Mouse (Mus musculus) embryonic facial prominence, embryonic 14.5 days (tissue): ENCODE measurements around the gene Flt3l. TPM values are rescaled to one million over a fixed set of nuclear protein-coding genes. Genes with fewer than 3 reads are reported as not detected.

Experiments used
- ATAC-seq: fragments of 200-750 bp; cut with Nextera tagmentation; 2 replicates; pipeline ENCODE4 v1.8.0; 2017; ENCODE audit warnings: low read depth, moderate number of reproducible peaks, moderate TSS enrichment
- DNase-seq: peaks from one replicate; pipeline ENCODE4 v3.0.0-alpha.2; 2015; ENCODE audit warnings: low spot score
- H3K27ac ChIP-seq: fragments of 300-500 bp; sonication (generic); replicated peaks from 2 replicates; pipeline ENCODE4 v1.5.1; 2014; ENCODE audit warnings: low read depth, mild to moderate bottlenecking, low read length, moderate library complexity
- H3K27me3 ChIP-seq: fragments of 300-500 bp; sonication (generic); replicated peaks from 2 replicates; pipeline ENCODE4 v1.6.1; 2014; ENCODE audit warnings: low read length; ENCODE audit not compliant: control insufficient read depth, insufficient read depth
- H3K36me3 ChIP-seq: fragments of 300-500 bp; sonication (generic); 2 replicates; pipeline ENCODE4 v1.6.1; 2014; ENCODE audit warnings: low read length, mixed read lengths; ENCODE audit not compliant: control insufficient read depth, insufficient read depth
- H3K4me1 ChIP-seq: fragments of 300-500 bp; sonication (generic); 2 replicates; pipeline ENCODE4 v1.6.1; 2014; ENCODE audit warnings: antibody characterized with exemption, low read length; ENCODE audit not compliant: control insufficient read depth, insufficient read depth
- H3K4me2 ChIP-seq: fragments of 300-500 bp; sonication (generic); 2 replicates; pipeline ENCODE4 v1.6.1; 2014; ENCODE audit warnings: low read depth, mild to moderate bottlenecking, low read length, moderate library complexity, mixed read lengths
- H3K4me3 ChIP-seq: fragments of 300-500 bp; sonication (generic); 2 replicates; pipeline ENCODE4 v1.5.1; 2014; ENCODE audit warnings: low read depth, mild to moderate bottlenecking, low read length
- H3K9ac ChIP-seq: fragments of 300-500 bp; sonication (generic); 2 replicates; pipeline ENCODE4 v1.6.1; 2014; ENCODE audit warnings: low read depth, mild to moderate bottlenecking, low read length, moderate library complexity, mixed read lengths
- H3K9me3 ChIP-seq: fragments of 300-500 bp; sonication (generic); 2 replicates; pipeline ENCODE4 v1.6.1; 2016; ENCODE audit warnings: low read length; ENCODE audit not compliant: control insufficient read depth
- WGBS: fragments of 180-500 bp; shearing (Covaris S2); extraction: QIAGEN DNeasy Blood & Tissue Kit; methylation state at CpG from one replicate; pipeline ENCODE4 v1.1.7; 2014; 5-methylcytosine and 5-hydroxymethylcytosine counted together
- microRNA counts: library from miRNA; unstranded; fragments of <30 nt; microRNA quantifications from one replicate; lab custom pipeline; 2017
- microRNA-seq: library from miRNA; unstranded; fragments of <30 nt; microRNA quantifications from one replicate; pipeline ENCODE4, GENCODE M21; 2016; ENCODE audit warnings: borderline number of aligned reads
- polyA plus RNA-seq: library from polyadenylated mRNA; unstranded; fragments of >200 nt; fragmentation: Nextera tagmentation; extraction: Ambion mirVana; gene quantifications from 2 replicates; pipeline ENCODE4 v1.2.1, GENCODE M21; 2014

The Flt3l gene
- polyA plus RNA-seq, 1 experiment from 2014 or later = 2.3 TPM

- no peak overlapping the region for H3K27ac ChIP-seq
- peaks cover 61% of the 10 kb centered on the region for H3K36me3 ChIP-seq
- peak; percentile 46 for ATAC-seq
- H3K27me3 ChIP-seq = no peaks in the 10 kb centered on the region
- no peak overlapping the region for H3K9ac ChIP-seq
- H3K4me3 ChIP-seq = no peak overlapping the region
- H3K4me2 ChIP-seq = no peak overlapping the region
- no peaks in the 10 kb centered on the region for H3K9me3 ChIP-seq
- 2% methylated on average over 10 of the region's 10 CpGs for WGBS
- peaks cover 4% of the 10 kb centered on the region; the same call in 1 of the 2 replicates for H3K4me1 ChIP-seq
- peak; percentile 92 for DNase-seq
Observed at GRCm38 (mm10) chr7:45079856-45080255, 56.4 kb downstream of the Flt3l start.

MicroRNAs encoded within 50 kb of the gene (microRNA counts, 519-probe panel; counts per million panel counts)
- 2,518 counts per million, percentile 50 among the panel's probes with 10 or more counts for microRNA mmu-miR-150 (lab: Ali Mortazavi, UCI)

Small RNAs within 50 kb of the gene (microRNA-seq; reads per million reads assigned to microRNA genes)
- 29.5 reads per million, percentile 38 among the genes with 10 or more reads in this experiment for gene Mir150
- gene Mir5121 = 16.1 reads per million, percentile 33 among the genes with 10 or more reads in this experiment
- gene Mir7055 = not detected

Other genes starting within 250 kb of the Flt3l start
- 62.5 and 64.2 TPM in 2 replicates for gene Med25, start 243.7 kb downstream of the Flt3l start, polyA plus RNA-seq
- gene Fuz, start 240.4 kb downstream of the Flt3l start, polyA plus RNA-seq = 16.9 and 19.7 TPM in 2 replicates
- 73.5 and 79.8 TPM in 2 replicates for gene Ap2a1, start 206.9 kb downstream of the Flt3l start, polyA plus RNA-seq
- 0.30 TPM in 1 of 2 replicates, not detected in the other for gene Tsks, start 193.2 kb downstream of the Flt3l start, polyA plus RNA-seq
- 22.4 and 31.1 TPM in 2 replicates for gene Cpt1c, start 161.6 kb downstream of the Flt3l start, polyA plus RNA-seq
- 173 and 178 TPM in 2 replicates for gene Prmt1, start 149.9 kb downstream of the Flt3l start, polyA plus RNA-seq
- 77.7 and 84.6 TPM in 2 replicates for gene Irf3, start 138.8 kb downstream of the Flt3l start, polyA plus RNA-seq
- gene Bcl2l12, start 137.7 kb downstream of the Flt3l start, polyA plus RNA-seq = 43.2 and 48.6 TPM in 2 replicates
- 43.7 and 47.5 TPM in 2 replicates for gene Scaf1, start 120.1 kb downstream of the Flt3l start, polyA plus RNA-seq
- 50.5 and 52.3 TPM in 2 replicates for gene Rras, start 118.5 kb downstream of the Flt3l start, polyA plus RNA-seq
- 12.8 and 13.7 TPM in 2 replicates for gene Prr12, start 83.6 kb downstream of the Flt3l start, polyA plus RNA-seq
- 59.1 and 63.3 TPM in 2 replicates for gene Nosip, start 74.0 kb downstream of the Flt3l start, polyA plus RNA-seq
- 20.9 and 22.2 TPM in 2 replicates for gene Prrg2, start 73.8 kb downstream of the Flt3l start, polyA plus RNA-seq
- 587 and 592 TPM in 2 replicates for gene Rcn3, start 44.2 kb downstream of the Flt3l start, polyA plus RNA-seq
- gene Fcgrt, start 32.6 kb downstream of the Flt3l start, polyA plus RNA-seq = 120 and 129 TPM in 2 replicates
- gene Rps11, start 12.0 kb downstream of the Flt3l start, polyA plus RNA-seq = 1,575 and 1,608 TPM in 2 replicates
- gene Rpl13a, start 7.7 kb downstream of the Flt3l start, polyA plus RNA-seq = 1,594 and 1,619 TPM in 2 replicates
- 0.47 and 0.61 TPM in 2 replicates for gene Gm45713, start 201 bp downstream of the Flt3l start, polyA plus RNA-seq
- 80.3 and 88.8 TPM in 2 replicates for gene Pih1d1, start 17.9 kb upstream of the Flt3l start, polyA plus RNA-seq
- gene Aldh16a1, start 18.2 kb upstream of the Flt3l start, polyA plus RNA-seq = 36.8 and 39.4 TPM in 2 replicates
- gene Slc17a7, start 27.5 kb upstream of the Flt3l start, polyA plus RNA-seq = 0.87 and 1.3 TPM in 2 replicates
- 5.8 and 6.1 TPM in 2 replicates for gene Gfy, start 43.1 kb upstream of the Flt3l start, polyA plus RNA-seq
- not detected in 2 replicates for gene Pth2, start 44.6 kb upstream of the Flt3l start, polyA plus RNA-seq
- 1.5 TPM in 2 replicates for gene Ccdc155, start 68.5 kb upstream of the Flt3l start, polyA plus RNA-seq
- 6.3 and 8.5 TPM in 2 replicates for gene Dkkl1, start 75.7 kb upstream of the Flt3l start, polyA plus RNA-seq
- 112 and 142 TPM in 2 replicates for gene Tead2, start 79.3 kb upstream of the Flt3l start, polyA plus RNA-seq
- gene Cd37, start 102.7 kb upstream of the Flt3l start, polyA plus RNA-seq = 2.4 and 4.8 TPM in 2 replicates
- 0.11 and 0.38 TPM in 2 replicates for gene Slc6a16, start 104.7 kb upstream of the Flt3l start, polyA plus RNA-seq
- gene Slc6a21, start 141.1 kb upstream of the Flt3l start, polyA plus RNA-seq = not detected in 2 replicates
- 16.6 and 18.2 TPM in 2 replicates for gene Trpm4, start 197.3 kb upstream of the Flt3l start, polyA plus RNA-seq
- gene Hrc, start 198.9 kb upstream of the Flt3l start, polyA plus RNA-seq = 11.0 and 15.8 TPM in 2 replicates
- 4.8 and 6.9 TPM in 2 replicates for gene Ppfia3, start 230.6 kb upstream of the Flt3l start, polyA plus RNA-seq
- gene Lin7b, start 234.2 kb upstream of the Flt3l start, polyA plus RNA-seq = 2.4 TPM in 2 replicates